Mouse (Mus musculus): ENCODE measurements around the gene Pptc7.
A peak's percentile ranks its signal among the peaks of the same experiment; 100 is the strongest.
"Not testable (repeated sequence)": the region's sequence is repeated elsewhere in the genome, so short reads cannot be mapped to it uniquely, and the experiment has no call there.

The Pptc7 gene

GRCm38 (mm10) chr5:122302810-122303745 lies 18.9 kb downstream of the Pptc7 start:
- DNase-seq: no peak

DNA sequence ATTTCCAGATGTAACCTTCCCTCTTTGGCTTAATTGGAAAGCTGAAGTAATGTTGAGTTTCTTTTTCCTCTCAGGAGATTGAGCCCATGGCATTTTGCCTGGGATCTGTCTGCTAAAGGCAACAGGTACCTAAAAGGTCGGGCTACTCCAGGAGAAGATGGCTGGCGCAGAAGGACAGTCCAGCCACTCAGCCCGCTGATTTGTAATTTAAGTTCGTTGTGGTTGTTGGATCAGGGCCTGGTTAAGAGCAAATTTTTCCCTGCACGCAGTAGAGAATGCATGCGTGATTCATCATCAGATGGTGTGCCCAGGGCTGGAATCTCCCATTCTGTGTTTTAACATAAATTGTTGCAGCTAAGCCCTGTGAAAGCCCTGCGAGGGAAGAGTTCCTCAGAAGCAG lies 19.8 kb downstream of the Pptc7 start:
- no peak for DNase-seq

- no peak for DNase-seq
Observed at GRCm38 (mm10) chr5:122304541-122304940, 20.4 kb downstream of the Pptc7 start.

GRCm38 (mm10) chr5:122305472-122305871 lies 21.3 kb downstream of the Pptc7 start:
- no peak for DNase-seq

GRCm38 (mm10) chr5:122306536-122306935 lies 22.4 kb downstream of the Pptc7 start:
- DNase-seq: no peak

DNA sequence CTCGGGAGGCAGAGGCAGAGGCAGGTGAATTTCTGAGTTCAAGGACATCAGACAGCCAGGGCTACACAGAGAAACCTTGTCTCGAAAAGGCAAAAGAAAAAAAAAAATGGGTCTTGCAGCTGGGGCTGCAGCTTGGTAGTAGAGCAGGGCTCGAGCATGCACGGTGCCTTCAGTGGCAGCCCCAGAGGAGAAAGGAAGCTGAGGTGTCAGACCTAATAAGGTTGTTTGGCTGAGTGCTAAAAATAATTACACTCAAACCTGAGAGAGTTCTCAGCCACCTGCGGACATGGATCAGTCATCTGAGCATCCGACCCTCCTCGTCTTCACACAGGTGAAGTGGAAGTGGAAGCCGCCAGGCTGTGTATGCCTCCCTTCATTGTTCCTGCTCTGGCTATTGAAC lies 26.5 kb downstream of the Pptc7 start:
- DNase-seq: no peak

- no peak for DNase-seq
Observed at GRCm38 (mm10) chr5:122311692-122312091, 27.5 kb downstream of the Pptc7 start.

DNA sequence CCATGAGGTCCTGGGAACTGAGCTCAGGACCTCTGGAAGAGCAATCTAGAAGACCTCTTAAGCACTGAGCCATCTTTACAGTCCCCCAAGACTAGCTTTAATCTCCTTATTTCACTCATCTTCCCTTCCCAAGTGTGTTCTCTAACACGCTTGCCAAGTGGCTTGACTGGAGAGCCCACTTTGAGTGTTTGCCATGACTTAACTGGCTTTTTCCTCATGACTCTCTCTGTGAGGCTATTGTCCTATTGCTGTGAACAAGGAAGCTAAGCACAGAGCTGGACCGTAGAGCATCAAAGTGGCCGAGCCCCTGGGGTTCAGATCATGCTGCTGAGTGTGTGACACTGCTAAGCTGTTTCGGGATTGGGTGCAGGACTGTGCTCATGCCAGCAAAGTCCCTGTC lies 28.2 kb downstream of the Pptc7 start:
- peak; percentile 59 for DNase-seq

DNA sequence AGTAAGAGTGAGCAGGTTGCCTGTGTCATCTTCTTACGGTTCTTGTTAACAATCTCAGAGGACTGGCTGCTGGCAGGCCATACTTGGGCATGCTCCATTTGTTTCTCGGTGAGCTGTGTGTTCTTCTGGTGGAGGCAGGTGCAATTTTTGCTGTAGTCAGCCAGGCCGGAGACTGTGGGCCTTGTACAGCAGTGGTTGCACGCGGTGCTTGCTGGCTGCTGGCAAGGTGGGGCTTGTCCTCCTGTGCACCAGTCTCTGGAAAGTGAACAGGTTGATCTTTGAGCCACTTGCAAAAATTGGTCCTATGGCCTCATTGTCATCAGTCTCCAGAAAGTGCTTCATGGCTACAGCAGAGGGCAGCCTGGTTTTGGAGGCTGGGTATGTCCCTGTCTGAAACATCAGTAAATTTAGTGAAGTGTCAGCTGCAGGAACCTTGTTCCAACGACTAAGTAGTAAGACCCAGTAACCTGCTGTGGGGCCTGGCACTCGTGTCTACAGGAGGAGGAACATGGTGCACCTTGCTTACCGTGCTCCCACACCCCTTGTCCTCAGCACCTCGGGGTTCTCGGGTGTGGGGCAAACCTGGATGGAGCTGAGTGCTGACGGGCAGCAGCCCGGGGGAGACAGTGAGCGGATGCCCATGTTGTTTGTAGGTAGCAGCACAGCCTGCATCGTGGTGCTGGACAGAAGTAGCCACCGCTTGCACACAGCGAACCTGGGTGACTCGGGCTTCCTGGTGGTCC lies 28.9 kb downstream of the Pptc7 start:
- no peak for DNase-seq

DNA sequence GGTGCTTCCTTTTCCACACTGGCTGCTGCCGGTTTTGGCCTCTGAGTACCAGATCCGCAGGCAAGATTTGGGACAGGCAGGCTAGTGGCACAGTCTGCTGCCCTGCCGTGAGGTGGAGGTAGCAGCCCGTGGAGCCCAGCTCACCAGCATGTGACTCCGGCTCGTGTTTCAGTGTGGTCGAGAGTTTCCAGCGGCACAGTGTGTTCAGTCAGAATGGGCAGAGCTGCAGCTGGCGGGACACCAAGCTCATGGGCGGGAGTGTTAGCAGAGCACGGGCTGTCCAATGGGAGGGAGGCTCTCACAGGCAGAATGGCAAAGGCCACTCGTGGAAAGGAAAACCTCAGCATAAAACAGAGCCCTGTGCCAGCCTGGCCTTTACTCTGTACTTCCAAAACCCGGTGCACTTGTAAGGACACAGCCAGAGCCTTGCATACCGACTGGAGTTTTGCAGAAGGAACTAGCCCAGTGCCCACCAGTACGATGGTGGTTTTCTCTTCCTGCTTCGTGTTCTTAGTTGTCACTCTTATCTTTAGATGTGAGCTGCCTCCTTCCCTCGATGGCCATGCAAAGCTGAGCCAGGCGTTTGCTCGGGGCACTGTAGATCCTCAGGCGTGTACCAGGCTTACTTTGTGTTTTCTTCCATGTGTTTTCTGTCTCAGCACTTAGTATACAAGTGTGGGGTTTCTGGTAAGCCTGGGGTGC lies 31.0 kb downstream of the Pptc7 start:
- DNase-seq: peak; percentile 97

GRCm38 (mm10) chr5:122317329-122318045 lies 33.3 kb downstream of the Pptc7 start:
- peak; percentile 47 for DNase-seq

GRCm38 (mm10) chr5:122318100-122318499 lies 33.9 kb downstream of the Pptc7 start:
- DNase-seq: peak; percentile 72

GRCm38 (mm10) chr5:122318976-122319375 lies 34.8 kb downstream of the Pptc7 start:
- DNase-seq: not testable (repeated sequence)

- DNase-seq: peak; percentile 48
Observed at GRCm38 (mm10) chr5:122319474-122320204, 35.5 kb downstream of the Pptc7 start.

GRCm38 (mm10) chr5:122320205-122320781 lies 36.1 kb downstream of the Pptc7 start:
- DNase-seq: peak; percentile 20

- DNase-seq: no peak
Observed at GRCm38 (mm10) chr5:122323523-122323922, 39.4 kb downstream of the Pptc7 start.

DNA sequence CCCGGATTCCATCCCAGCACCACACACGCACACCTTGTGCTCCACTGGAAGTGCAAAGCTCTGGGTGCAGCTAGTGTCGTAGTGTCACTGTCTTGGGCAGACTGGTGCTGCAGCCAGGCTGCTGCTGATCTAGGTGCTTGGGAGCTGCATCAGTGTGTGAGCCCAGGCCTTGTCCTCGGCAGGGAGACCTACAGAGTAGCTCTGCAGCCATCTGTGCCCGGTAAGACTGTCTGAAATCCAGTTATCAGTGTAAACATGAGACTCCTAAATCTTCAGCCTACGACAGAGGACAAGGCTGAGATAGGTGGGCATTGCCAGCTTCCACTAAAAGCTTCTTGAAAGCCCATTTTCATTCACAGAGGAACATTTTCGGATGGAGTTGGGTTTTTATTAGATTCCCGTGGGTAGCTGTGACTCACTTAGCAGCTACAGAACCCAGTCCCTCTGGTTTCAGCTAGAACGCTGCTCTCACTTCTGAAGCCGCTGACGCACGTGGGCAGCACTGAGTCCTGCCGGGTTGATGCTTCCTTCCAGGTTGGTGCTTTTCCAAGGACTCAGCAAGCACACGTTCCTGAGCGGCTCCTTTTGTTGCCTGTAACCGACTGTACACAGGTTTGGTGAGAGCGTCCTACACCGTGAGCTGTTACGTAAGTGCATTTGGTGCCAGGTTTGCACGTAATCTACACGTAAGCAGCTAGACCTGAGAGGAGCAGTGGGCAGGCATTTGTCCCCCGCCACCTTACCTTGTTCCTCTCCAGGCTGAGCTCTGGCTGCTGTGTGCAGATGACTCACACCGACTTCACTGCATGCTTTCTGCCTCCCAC lies 40.7 kb downstream of the Pptc7 start:
- DNase-seq: peak; percentile 82

- DNase-seq: no peak
Observed at GRCm38 (mm10) chr5:122325477-122325876, 41.3 kb downstream of the Pptc7 start.

DNA sequence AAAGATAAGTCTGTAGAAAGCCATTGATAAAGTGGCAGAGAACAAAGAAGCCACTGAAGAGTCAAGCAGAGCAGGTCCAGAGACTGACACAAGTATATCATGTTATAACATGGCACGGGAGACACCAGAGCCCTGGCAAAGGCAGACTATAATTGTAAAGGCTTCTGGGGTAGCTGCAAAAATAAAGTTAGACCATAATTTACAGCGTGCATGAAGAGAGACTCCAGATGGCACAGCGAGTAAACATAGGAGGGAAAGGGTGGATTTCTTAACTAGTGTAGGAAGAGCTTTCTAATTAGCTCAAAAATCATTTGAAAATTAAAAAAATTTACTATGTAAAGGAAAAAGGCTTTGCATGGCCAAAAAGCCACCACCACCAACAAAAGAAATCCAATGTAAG lies 43.1 kb downstream of the Pptc7 start:
- DNase-seq: no peak

DNA sequence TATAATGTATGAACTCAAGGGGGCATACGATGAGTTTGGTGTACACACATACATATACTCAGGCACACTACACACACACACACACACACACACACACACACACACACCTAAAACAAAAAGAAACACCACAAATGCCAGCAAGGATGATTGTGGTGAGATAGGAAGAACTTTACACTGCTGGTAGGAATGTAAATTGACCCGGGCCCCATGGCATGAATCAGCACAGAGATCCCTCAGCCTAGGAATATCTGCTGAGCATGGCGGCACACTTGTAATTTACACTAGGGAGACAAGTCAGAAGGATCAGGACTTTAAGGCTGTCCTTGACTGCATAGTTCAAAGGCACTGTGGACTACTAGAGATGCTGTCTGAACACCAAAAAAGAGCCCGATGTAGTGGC lies 46.1 kb downstream of the Pptc7 start:
- no peak for DNase-seq

DNA sequence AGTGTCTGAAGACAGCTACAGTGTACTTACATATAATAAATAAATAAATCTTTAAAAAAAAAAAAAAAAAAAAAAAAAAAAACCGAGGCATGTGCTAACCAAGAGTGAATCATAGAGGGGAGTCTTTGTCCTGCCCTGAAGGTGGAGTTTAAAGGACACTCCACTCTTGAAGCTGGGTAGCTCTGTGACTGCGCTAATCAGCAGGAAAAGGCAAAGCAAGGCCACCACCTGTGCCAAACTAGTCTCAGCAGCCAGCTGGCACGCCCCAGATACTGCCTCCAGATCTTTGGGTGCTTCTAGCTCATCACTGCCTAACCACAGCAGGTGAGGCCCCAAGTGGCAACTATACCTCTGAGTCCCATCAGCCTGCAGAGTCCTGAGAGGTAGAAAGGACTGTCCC lies 50.5 kb downstream of the Pptc7 start:
- no peak for DNase-seq
